Mouse (Mus musculus): ENCODE measurements around the gene Hoxa11. TPM values are rescaled to one million over a fixed set of nuclear protein-coding genes. Genes with fewer than 3 reads are reported as not detected.
A peak's percentile ranks its signal among the peaks of the same experiment; 100 is the strongest.

Gene Hoxa11
- polyA plus RNA-seq, 1 experiment from 2014 or later: 4.3 TPM

- Histone ChIP-seq H3K9ac (replicated peaks) (no peak overlapping the region), H3K27ac (replicated peaks) (no peak overlapping the region), H3K36me3 (no peaks in the 10 kb centered on the region), H3K4me2 (peak overlapping the region; percentile 16), H3K9me3 (replicated peaks) (no peaks in the 10 kb centered on the region), H3K4me1 (peaks cover 8% of the 10 kb centered on the region; the same call in 1 of the 2 replicates), H3K4me3 (replicated peaks) (0 out of 2 replicates have a peak overlapping the region, but pooled peaks have one; percentile 8), H3K27me3 (replicated peaks) (peaks cover 83% of the 10 kb centered on the region)
- ATAC-seq (ENCODE audit: low FRiP score): no peak
- WGBS: 3% methylated on average over 34 of the region's 35 CpGs
Measured at GRCm38 (mm10) chr6:52252775-52253376, 7.3 kb upstream of the Hoxa11 start.

DNA sequence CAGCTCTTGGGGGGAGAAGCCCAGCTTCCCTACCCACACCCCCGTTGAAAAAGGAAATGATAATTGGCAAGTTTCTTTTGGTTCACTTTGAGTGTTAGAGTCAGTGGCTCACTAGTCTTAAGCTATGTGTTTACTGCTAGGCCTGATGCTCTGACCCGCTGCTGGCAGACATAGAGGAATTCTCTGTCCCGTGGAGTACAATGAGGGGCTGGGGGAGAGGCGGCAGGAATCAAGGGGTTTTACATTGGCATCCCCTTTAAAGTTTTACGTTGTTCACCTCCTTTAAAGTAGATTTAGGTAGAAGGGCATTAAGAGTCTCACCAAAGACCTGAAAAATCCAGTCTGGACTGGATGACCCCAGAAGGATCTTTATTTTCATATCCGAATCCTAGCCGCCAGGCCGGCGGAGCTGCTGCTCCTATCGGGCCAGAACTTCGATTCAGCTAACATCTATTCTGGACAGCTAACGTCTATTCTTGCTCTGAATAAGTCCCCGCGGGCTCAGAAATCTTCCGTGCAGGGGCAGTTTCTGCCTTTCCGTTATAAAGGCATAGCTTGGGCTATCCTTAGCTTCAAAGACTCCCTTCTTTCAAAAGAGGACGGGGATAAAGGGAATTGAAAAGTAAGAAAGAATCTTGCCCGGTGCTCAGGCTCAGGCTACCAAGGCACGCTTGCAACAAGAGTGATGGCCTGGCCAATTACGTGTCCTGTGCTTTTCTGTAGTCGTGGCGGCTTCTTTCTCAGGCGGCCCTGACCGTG is 6.6 kb upstream of the Hoxa11 start:
- peak overlapping the region; percentile 16 for H3K4me2 ChIP-seq
- ATAC-seq (ENCODE audit: low FRiP score): no peak
- peaks cover 8% of the 10 kb centered on the region; the same call in 1 of the 2 replicates for H3K4me1 ChIP-seq
- WGBS: 4% methylated on average over 24 of the region's 24 CpGs
- H3K4me3 ChIP-seq (replicated peaks): no peak overlapping the region
- H3K9me3 ChIP-seq (replicated peaks): no peaks in the 10 kb centered on the region
- no peaks in the 10 kb centered on the region for H3K36me3 ChIP-seq
- H3K9ac ChIP-seq (replicated peaks): no peak overlapping the region
- H3K27ac ChIP-seq (replicated peaks): no peak overlapping the region
- H3K27me3 ChIP-seq (replicated peaks): peaks cover 82% of the 10 kb centered on the region

GRCm38 (mm10) chr6:52251177-52251879 is 5.7 kb upstream of the Hoxa11 start:
- ATAC-seq (ENCODE audit: low FRiP score): no peak
- no peak overlapping the region for H3K4me2 ChIP-seq
- H3K4me3 ChIP-seq (replicated peaks): no peak overlapping the region
- no peaks in the 10 kb centered on the region for H3K36me3 ChIP-seq
- H3K27me3 ChIP-seq (replicated peaks): peaks cover 82% of the 10 kb centered on the region
- no peak overlapping the region for H3K27ac ChIP-seq (replicated peaks)
- WGBS: 13% methylated on average over 7 of the region's 7 CpGs
- H3K4me1 ChIP-seq: peaks cover 8% of the 10 kb centered on the region; the same call in 1 of the 2 replicates
- H3K9ac ChIP-seq (replicated peaks): no peak overlapping the region
- no peaks in the 10 kb centered on the region for H3K9me3 ChIP-seq (replicated peaks)

DNA sequence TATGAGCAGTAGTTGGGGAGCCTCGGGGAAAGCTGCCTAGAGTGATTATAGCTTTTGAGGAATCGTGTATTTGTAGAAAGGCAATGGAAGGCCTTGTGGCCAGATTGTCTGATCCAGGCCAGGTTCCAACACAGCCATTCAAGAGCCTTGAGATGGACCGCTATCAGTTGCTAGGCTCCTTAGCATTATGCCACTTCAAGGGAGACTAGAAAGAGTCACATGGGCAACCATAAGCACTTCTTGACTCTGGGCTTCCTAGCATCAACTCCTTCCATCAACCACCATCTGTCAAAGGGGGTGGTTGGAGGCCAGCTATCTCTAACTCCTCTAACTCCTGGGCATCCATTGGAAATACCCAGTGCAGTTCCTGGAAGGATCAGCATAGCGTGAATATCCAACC is 4.2 kb upstream of the Hoxa11 start:
- no peak overlapping the region for H3K4me3 ChIP-seq (replicated peaks)
- no peaks in the 10 kb centered on the region for H3K9me3 ChIP-seq (replicated peaks)
- peak overlapping the region; percentile 43; the same call in 1 of the 2 replicates for H3K4me2 ChIP-seq
- H3K27me3 ChIP-seq (replicated peaks): peaks cover 85% of the 10 kb centered on the region
- no peak overlapping the region for H3K9ac ChIP-seq (replicated peaks)
- H3K4me1 ChIP-seq: peaks cover 12% of the 10 kb centered on the region; the same call in 1 of the 2 replicates
- 0 out of 2 replicates have a peak overlapping the region, but pooled peaks have one; percentile 42 for H3K27ac ChIP-seq (replicated peaks)
- WGBS: 17% methylated on average over 4 of the region's 4 CpGs
- no peaks in the 10 kb centered on the region for H3K36me3 ChIP-seq
- ATAC-seq (ENCODE audit: low FRiP score): no peak

DNA sequence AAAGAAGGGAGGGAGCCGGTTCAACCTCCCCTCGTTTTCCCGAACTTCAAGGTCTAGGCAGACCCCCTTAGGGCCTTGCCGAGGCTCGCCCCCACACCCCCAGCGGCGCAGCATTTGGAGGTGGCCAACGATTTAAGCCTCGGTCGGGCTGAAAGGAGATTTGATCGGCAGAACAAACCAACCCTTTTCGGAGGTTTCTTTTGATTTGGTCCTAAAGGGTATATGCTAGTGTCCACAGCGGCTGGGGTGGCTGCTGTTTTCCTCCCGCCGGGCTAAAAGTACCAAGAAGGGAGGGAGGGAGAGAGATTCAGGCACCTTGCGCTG is 3.8 kb upstream of the Hoxa11 start:
- Histone ChIP-seq H3K9ac (replicated peaks) (no peak overlapping the region), H3K9me3 (replicated peaks) (no peaks in the 10 kb centered on the region), H3K4me3 (replicated peaks) (peak overlapping the region; percentile 12), H3K36me3 (no peaks in the 10 kb centered on the region), H3K27ac (replicated peaks) (peak overlapping the region; percentile 42; the same call in 1 of the 2 replicates), H3K27me3 (replicated peaks) (peaks cover 84% of the 10 kb centered on the region), H3K4me1 (peaks cover 12% of the 10 kb centered on the region; the same call in 1 of the 2 replicates), H3K4me2 (peak overlapping the region; percentile 43)
- 4% methylated on average over 16 of the region's 16 CpGs for WGBS
- ATAC-seq (ENCODE audit: low FRiP score): no peak

DNA sequence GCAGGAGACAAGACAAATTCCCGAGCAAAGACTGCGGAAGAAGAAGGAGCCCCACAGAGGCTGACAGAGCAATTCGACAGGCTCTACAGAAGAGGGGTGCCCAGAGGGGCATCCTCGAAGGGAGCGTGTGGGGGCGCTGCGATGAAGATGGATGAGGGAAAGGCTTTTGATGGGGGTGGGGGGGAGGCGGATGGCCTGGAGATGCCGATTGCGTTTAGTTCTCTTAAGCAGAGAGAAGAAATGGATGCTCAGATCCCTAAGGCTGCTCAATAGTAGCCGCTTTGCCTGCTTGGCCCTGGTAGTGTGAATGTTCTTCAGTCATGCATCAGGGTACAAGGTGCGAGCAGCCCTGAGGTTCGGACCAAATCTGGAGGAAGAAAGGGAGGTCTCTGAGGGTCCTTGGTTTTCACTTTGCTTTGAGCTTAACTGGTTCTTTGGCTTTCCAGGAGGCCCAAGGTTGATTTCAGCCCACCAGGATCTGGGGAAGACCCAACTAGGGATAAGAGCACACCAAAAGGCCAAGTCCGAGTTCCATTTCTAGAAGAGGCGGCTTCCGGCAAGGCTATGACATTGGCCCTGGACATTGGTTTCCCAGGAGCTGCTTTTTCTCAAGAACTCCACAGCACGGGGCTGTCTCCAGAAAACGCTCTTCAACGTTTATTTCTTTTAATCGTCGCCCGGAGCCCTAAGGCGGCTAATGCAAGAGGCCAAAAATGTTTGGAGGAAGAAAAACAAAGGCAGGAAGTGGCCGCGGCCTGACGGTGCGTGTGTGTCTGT is 3.2 kb upstream of the Hoxa11 start:
- no peaks in the 10 kb centered on the region for H3K9me3 ChIP-seq (replicated peaks)
- peaks cover 12% of the 10 kb centered on the region; the same call in 1 of the 2 replicates for H3K4me1 ChIP-seq
- no peaks in the 10 kb centered on the region for H3K36me3 ChIP-seq
- H3K4me3 ChIP-seq (replicated peaks): peak overlapping the region; percentile 12
- peak overlapping the region; percentile 20; the same call in 1 of the 2 replicates for H3K9ac ChIP-seq (replicated peaks)
- peaks cover 80% of the 10 kb centered on the region for H3K27me3 ChIP-seq (replicated peaks)
- 5% methylated on average over 27 of the region's 27 CpGs for WGBS
- H3K27ac ChIP-seq (replicated peaks): peak overlapping the region; percentile 42
- no peak for ATAC-seq (ENCODE audit: low FRiP score)
- H3K4me2 ChIP-seq: peak overlapping the region; percentile 43

GRCm38 (mm10) chr6:52247766-52248637 is 2.4 kb upstream of the Hoxa11 start:
- H3K4me3 ChIP-seq (replicated peaks): peak overlapping the region; percentile 12
- ATAC-seq (ENCODE audit: low FRiP score): no peak
- H3K36me3 ChIP-seq: no peaks in the 10 kb centered on the region
- H3K4me2 ChIP-seq: peak overlapping the region; percentile 43
- H3K27me3 ChIP-seq (replicated peaks): peaks cover 84% of the 10 kb centered on the region
- no peaks in the 10 kb centered on the region for H3K9me3 ChIP-seq (replicated peaks)
- 0 out of 2 replicates have a peak, but pooled peaks cover 7% of the 10 kb centered on the region for H3K4me1 ChIP-seq
- no peak overlapping the region; the same call in 1 of the 2 replicates for H3K9ac ChIP-seq (replicated peaks)
- WGBS: 4% methylated on average over 23 of the region's 23 CpGs
- H3K27ac ChIP-seq (replicated peaks): peak overlapping the region; percentile 42

DNA sequence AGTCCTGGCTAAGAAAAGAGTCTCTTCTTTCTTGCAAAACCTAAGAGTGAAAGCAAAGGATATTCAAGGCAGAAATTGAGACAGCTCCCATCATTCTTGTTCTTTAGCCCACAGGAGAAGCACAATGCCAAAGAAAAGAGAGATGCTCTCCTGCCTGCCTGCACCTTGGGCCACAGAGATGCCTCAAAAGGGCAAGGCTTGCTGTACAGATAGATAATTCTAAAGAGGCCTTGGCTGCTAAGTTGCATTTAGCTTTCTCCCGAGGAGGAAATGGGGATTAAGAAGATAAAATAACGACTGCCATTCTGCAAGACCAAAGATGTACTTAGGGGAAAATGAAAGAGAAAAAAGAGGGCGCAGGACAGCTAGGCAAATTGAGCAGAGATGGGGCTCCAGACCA is 1.3 kb upstream of the Hoxa11 start:
- peaks cover 82% of the 10 kb centered on the region for H3K27me3 ChIP-seq (replicated peaks)
- peak overlapping the region; percentile 40 for H3K4me3 ChIP-seq (replicated peaks)
- H3K4me1 ChIP-seq: 0 out of 2 replicates have a peak, but pooled peaks cover 4% of the 10 kb centered on the region
- no peak overlapping the region for H3K9ac ChIP-seq (replicated peaks)
- no peaks in the 10 kb centered on the region for H3K9me3 ChIP-seq (replicated peaks)
- H3K4me2 ChIP-seq: peak overlapping the region; percentile 50
- H3K27ac ChIP-seq (replicated peaks): peak overlapping the region; percentile 76
- H3K36me3 ChIP-seq: no peaks in the 10 kb centered on the region
- 15% methylated on average over 3 of the region's 3 CpGs for WGBS
- ATAC-seq (ENCODE audit: low FRiP score): no peak

GRCm38 (mm10) chr6:52246403-52246803 is 793 bp upstream of the Hoxa11 start:
- H3K4me1 ChIP-seq: 0 out of 2 replicates have a peak, but pooled peaks cover 4% of the 10 kb centered on the region
- peak overlapping the region; percentile 40 for H3K4me3 ChIP-seq (replicated peaks)
- H3K9ac ChIP-seq (replicated peaks): peak overlapping the region; percentile 38
- H3K36me3 ChIP-seq: no peaks in the 10 kb centered on the region
- H3K27me3 ChIP-seq (replicated peaks): peaks cover 80% of the 10 kb centered on the region
- no peaks in the 10 kb centered on the region for H3K9me3 ChIP-seq (replicated peaks)
- WGBS: under 1% methylated on average over 26 of the region's 26 CpGs
- no peak for ATAC-seq (ENCODE audit: low FRiP score)
- H3K4me2 ChIP-seq: peak overlapping the region; percentile 50
- peak overlapping the region; percentile 76 for H3K27ac ChIP-seq (replicated peaks)

GRCm38 (mm10) chr6:52245040-52245756 is 412 bp downstream of the Hoxa11 start:
- Histone ChIP-seq H3K9ac (replicated peaks) (peak overlapping the region; percentile 46), H3K4me1 (0 out of 2 replicates have a peak, but pooled peaks cover 13% of the 10 kb centered on the region), H3K9me3 (replicated peaks) (no peaks in the 10 kb centered on the region), H3K4me3 (replicated peaks) (peak overlapping the region; percentile 40), H3K4me2 (peak overlapping the region; percentile 50), H3K36me3 (no peaks in the 10 kb centered on the region), H3K27me3 (replicated peaks) (peaks cover 76% of the 10 kb centered on the region), H3K27ac (replicated peaks) (peak overlapping the region; percentile 76)
- no peak for ATAC-seq (ENCODE audit: low FRiP score)
- 1% methylated on average over 71 of the region's 71 CpGs for WGBS
